Mouse (Mus musculus) layer of hippocampus, adult 8-10 months (tissue): ENCODE results near the gene Slc32a1. TPM values are rescaled to one million over a fixed set of nuclear protein-coding genes. Genes with fewer than 3 reads are reported as not detected.

Experiments used
- DNase-seq, 2 experiments: peaks; one replicate each; pipeline ENCODE4 v3.0.0; 2022; ENCODE audit warnings: low spot score in 2 of 2
- microRNA-seq, 2 experiments: library from miRNA; unstranded; fragments of <30 nt; microRNA quantifications; one replicate each; pipeline ENCODE4 v1.2.0; 2022
- total RNA-seq, 4 experiments: library from RNA; stranded (reverse); gene quantifications; 2 replicates each; pipeline ENCODE4 v1.2.4; 2022

The Slc32a1 gene
- total RNA-seq, 4 experiments from 2014 or later = 62.7 to 69.9 (median 64.8) TPM

- DNase-seq = no peak
These were observed 45.2 kb downstream of the Slc32a1 start for GRCm38 (mm10) chr2:158655806-158656205.

- no peak for DNase-seq
These were observed 48.3 kb downstream of the Slc32a1 start for GRCm38 (mm10) chr2:158658822-158659221.

GRCm38 (mm10) chr2:158659346-158659745, 48.8 kb downstream of the Slc32a1 start:
- DNase-seq = no peak

- no peak for DNase-seq
These were observed 54.5 kb downstream of the Slc32a1 start, which contains the start of gene Ppp1r16b for GRCm38 (mm10) chr2:158665098-158665497. Ppp1r16b (plus strand) TSS chr2:158665398.

Small RNA genes lying within 50 kb of the gene (microRNA-seq; reads per million reads assigned to microRNA genes)
- gene Mir3474 = 3.5 to 4.1 reads per million in 2 experiments

Other genes starting within 250 kb of the Slc32a1 start
- gene Snhg11, start 235.1 kb upstream of the Slc32a1 start, total RNA-seq = 100 to 1,000 TPM; 519 to 896 (median 704) TPM
- gene Ralgapb, start 200.9 kb upstream of the Slc32a1 start, total RNA-seq = 100 to 1,000 TPM in 1 of 4 experiments, 10 to 100 TPM in 3; 83.1 to 102 (median 93.3) TPM
- gene Adig, start 108.2 kb upstream of the Slc32a1 start, total RNA-seq = not detected
- under 1 TPM in 1 of 4 experiments, not detected in 3; 0.56 TPM for gene Arhgap40, start 98.0 kb upstream of the Slc32a1 start, total RNA-seq
- gene Actr5, start 14.1 kb downstream of the Slc32a1 start, total RNA-seq = 10 to 100 TPM; 14.3 to 15.1 (median 14.7) TPM
- 100 to 1,000 TPM; 118 to 142 (median 128) TPM for gene Ppp1r16b, start 54.6 kb downstream of the Slc32a1 start, total RNA-seq
- 1 to 10 TPM; 2.3 to 4.0 (median 3.3) TPM for gene Fam83d, start 157.3 kb downstream of the Slc32a1 start, total RNA-seq
- gene Dhx35, start 184.0 kb downstream of the Slc32a1 start, total RNA-seq = 10 to 100 TPM; 17.1 to 24.7 (median 19.9) TPM